Mouse (Mus musculus): Measurements from ENCODE around the gene Abcc9.
A peak's percentile ranks its signal among the peaks of the same experiment; 100 is the strongest.

Abcc9 gene

GRCm38 (mm10) chr6:142614324-142614723, 87.8 kb downstream of the Abcc9 start:
- DNase-seq (ENCODE audit: low spot score): peak; percentile 13

- no peak for DNase-seq (ENCODE audit: low spot score)
Observed at GRCm38 (mm10) chr6:142612366-142612765, 89.7 kb downstream of the Abcc9 start.

- no peak for DNase-seq (ENCODE audit: low spot score)
Observed at GRCm38 (mm10) chr6:142609401-142610373, 92.4 kb downstream of the Abcc9 start.

- DNase-seq (ENCODE audit: low spot score): no peak
Observed at GRCm38 (mm10) chr6:142607080-142607479, 95.0 kb downstream of the Abcc9 start.

- DNase-seq (ENCODE audit: low spot score): no peak
Observed at GRCm38 (mm10) chr6:142602772-142603171, 99.3 kb downstream of the Abcc9 start.

GRCm38 (mm10) chr6:142578831-142579230, 123.3 kb downstream of the Abcc9 start:
- DNase-seq (ENCODE audit: low spot score): no peak

GRCm38 (mm10) chr6:142577801-142578200, 124.3 kb downstream of the Abcc9 start:
- DNase-seq (ENCODE audit: low spot score): no peak

- DNase-seq (ENCODE audit: low spot score): no peak
Observed at GRCm38 (mm10) chr6:142572876-142573275, 129.2 kb downstream of the Abcc9 start.

GRCm38 (mm10) chr6:142571629-142572360, 130.3 kb downstream of the Abcc9 start:
- no peak for DNase-seq (ENCODE audit: low spot score)

- no peak for DNase-seq (ENCODE audit: low spot score)
Observed at GRCm38 (mm10) chr6:142571055-142571618, 131.0 kb downstream of the Abcc9 start, which contains the start of gene Kcnj8. Gene Kcnj8 (minus strand): TSS chr6:142571614.

- DNase-seq (ENCODE audit: low spot score): no peak
Observed at GRCm38 (mm10) chr6:142570046-142570770, 131.9 kb downstream of the Abcc9 start.

- DNase-seq (ENCODE audit: low spot score): no peak
Observed at GRCm38 (mm10) chr6:142568713-142569357, 133.3 kb downstream of the Abcc9 start.

GRCm38 (mm10) chr6:142567452-142567851, 134.7 kb downstream of the Abcc9 start:
- DNase-seq (ENCODE audit: low spot score): no peak

GRCm38 (mm10) chr6:142564746-142565145, 137.4 kb downstream of the Abcc9 start:
- DNase-seq (ENCODE audit: low spot score): no peak

GRCm38 (mm10) chr6:142561151-142561550, 141.0 kb downstream of the Abcc9 start:
- DNase-seq (ENCODE audit: low spot score): no peak

- no peak for DNase-seq (ENCODE audit: low spot score)
Observed at GRCm38 (mm10) chr6:142558772-142559679, 143.1 kb downstream of the Abcc9 start.

GRCm38 (mm10) chr6:142558076-142558475, 144.0 kb downstream of the Abcc9 start:
- DNase-seq (ENCODE audit: low spot score): no peak

GRCm38 (mm10) chr6:142555988-142556387, 146.1 kb downstream of the Abcc9 start:
- DNase-seq (ENCODE audit: low spot score): no peak

- DNase-seq (ENCODE audit: low spot score): no peak
Observed at GRCm38 (mm10) chr6:142551482-142551881, 150.6 kb downstream of the Abcc9 start.

GRCm38 (mm10) chr6:142550871-142551270, 151.2 kb downstream of the Abcc9 start:
- no peak for DNase-seq (ENCODE audit: low spot score)
